Mouse (Mus musculus) layer of hippocampus, adult 9-10 months (tissue): Measurements from ENCODE around the gene Tspan1.

Experiments used
- DNase-seq: peaks from one replicate; pipeline ENCODE4 v3.0.0; 2022; ENCODE audit warnings: low spot score

The Tspan1 gene

DNA sequence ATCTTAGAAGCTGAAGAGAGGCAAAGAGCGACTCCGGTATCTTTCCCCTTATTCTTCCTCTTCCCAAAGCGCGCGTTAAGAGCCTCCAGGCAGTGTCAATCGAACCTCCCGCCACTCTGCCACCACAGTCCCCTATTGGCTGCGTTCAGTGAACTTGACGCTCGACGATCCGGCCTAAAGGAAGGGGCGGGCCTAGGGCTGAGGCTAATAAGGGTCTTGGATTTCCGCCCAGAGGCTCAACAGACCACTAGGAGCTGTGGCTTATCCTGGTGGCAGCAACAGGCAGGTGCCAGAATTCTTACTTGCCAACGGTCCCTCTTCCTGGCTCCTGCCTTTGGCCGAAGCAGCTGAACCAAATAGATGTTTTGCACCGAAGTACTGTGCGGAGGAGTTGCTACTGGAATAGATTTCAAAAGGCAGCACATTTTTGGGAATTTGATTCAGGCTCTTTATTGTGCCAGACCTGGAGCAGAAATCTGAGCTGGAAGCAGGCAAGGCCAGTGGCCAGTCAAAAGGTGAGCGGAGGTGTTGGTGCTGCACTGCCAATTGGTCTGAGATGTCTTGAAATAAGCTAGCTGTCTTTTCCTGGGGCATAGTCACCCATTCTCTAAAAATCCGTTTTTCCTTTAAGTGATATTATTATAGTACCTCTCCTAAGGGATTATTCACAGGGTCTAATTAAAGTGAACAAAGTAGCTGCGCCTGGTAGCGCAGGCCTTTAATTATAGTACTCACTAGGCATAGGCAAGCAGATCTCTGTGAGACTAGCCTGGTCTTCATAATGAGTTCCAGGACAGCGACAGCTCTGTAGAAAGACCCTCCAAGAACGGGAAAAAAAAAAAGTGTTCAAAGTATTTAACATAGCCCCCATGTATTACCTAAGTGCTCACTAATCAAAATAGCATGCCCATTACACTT is 43.5 kb downstream of the Tspan1 start, which contains the start of the genes Rad54l and Pomgnt1:
Gene Rad54l, minus strand, starts transcription at position 89 of the 918 bp plus-strand sequence.
Gene Pomgnt1, plus strand, starts transcription at position 239 of the 918 bp plus-strand sequence.
- DNase-seq: no peak

DNA sequence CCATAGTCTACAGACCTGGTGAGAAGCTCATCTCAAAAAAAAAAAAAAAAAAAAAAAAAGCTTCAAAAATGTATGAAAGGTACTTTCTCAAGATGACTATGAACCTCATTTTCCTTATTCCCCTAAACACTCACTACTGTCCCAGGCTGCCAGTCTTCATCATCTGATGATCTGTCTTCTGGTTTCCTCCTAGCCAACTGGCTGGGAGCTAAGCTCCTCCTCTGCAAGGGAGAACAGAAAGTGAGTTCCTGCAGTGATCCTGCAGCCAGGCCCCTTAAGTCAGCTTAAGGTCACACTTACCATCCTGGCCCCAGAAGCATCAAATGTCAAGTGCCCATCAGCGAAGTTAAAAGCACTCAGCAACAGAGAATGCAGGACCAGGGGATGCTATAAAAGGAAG is 44.6 kb downstream of the Tspan1 start:
- DNase-seq: no peak
